Mouse (Mus musculus) heart, embryonic 16.5 days (tissue): ENCODE data around the gene Gm49711. TPM values are rescaled to one million over a fixed set of nuclear protein-coding genes. Genes with fewer than 3 reads are reported as not detected.
"Not testable (repeated sequence)": the region's sequence is repeated elsewhere in the genome, so short reads cannot be mapped to it uniquely, and the experiment has no call there.

Source experiments
- ATAC-seq: fragments of 200-750 bp; cut with Nextera tagmentation; replicated peaks from 2 replicates; pipeline ENCODE4 v1.8.0; 2017; ENCODE audit warnings: moderate number of reproducible peaks; ENCODE audit not compliant: insufficient read depth, low FRiP score; ENCODE audit errors: extremely low read depth
- H3K27ac ChIP-seq: fragments of 300-500 bp; sonication (generic); 2 replicates; pipeline ENCODE4 v1.5.1; 2014; ENCODE audit warnings: mild to moderate bottlenecking, low read length, control low read depth, moderate library complexity
- H3K27me3 ChIP-seq: fragments of 300-500 bp; sonication (generic); 2 replicates; pipeline ENCODE4 v1.6.1; 2014; ENCODE audit warnings: low read length, mixed read lengths; ENCODE audit not compliant: control insufficient read depth, insufficient read depth
- H3K36me3 ChIP-seq: fragments of 300-500 bp; sonication (generic); 2 replicates; pipeline ENCODE4 v1.6.1; 2014; ENCODE audit not compliant: control insufficient read depth, insufficient read depth
- H3K4me1 ChIP-seq: fragments of 300-500 bp; sonication (generic); 2 replicates; pipeline ENCODE4 v1.6.1; 2014; ENCODE audit warnings: low read length, mixed read lengths; ENCODE audit not compliant: control insufficient read depth, insufficient read depth
- H3K4me2 ChIP-seq: fragments of 300-500 bp; sonication (generic); 2 replicates; pipeline ENCODE4 v1.6.1; 2014; ENCODE audit warnings: low read depth, mild to moderate bottlenecking, control low read depth, low read length
- H3K4me3 ChIP-seq: fragments of 300-500 bp; sonication (generic); 2 replicates; pipeline ENCODE4 v1.5.1; 2014; ENCODE audit warnings: mild to moderate bottlenecking, control low read depth, low read length
- H3K9ac ChIP-seq: fragments of 300-500 bp; sonication (generic); 2 replicates; pipeline ENCODE4 v1.6.1; 2014; ENCODE audit warnings: low read length, control low read depth
- H3K9me3 ChIP-seq: fragments of 300-500 bp; sonication (generic); replicated peaks from 2 replicates; pipeline ENCODE4 v1.6.1; 2016; ENCODE audit warnings: low read length; ENCODE audit not compliant: control insufficient read depth
- WGBS: fragments of 180-500 bp; shearing (Covaris S2); extraction: QIAGEN DNeasy Blood & Tissue Kit; methylation state at CpG from one replicate; pipeline ENCODE4 v1.1.7; 2014; 5-methylcytosine and 5-hydroxymethylcytosine counted together
- polyA plus RNA-seq: library from polyadenylated mRNA; unstranded; fragments of >200 nt; fragmentation: Nextera tagmentation; extraction: Ambion mirVana; gene quantifications from 2 replicates; pipeline ENCODE4 v1.2.1, GENCODE M21; 2015

Gene Gm49711
- polyA plus RNA-seq, 1 experiment from 2014 or later = not detected

- not testable (repeated sequence) for H3K27ac ChIP-seq, H3K4me1 ChIP-seq, H3K36me3 ChIP-seq, H3K4me3 ChIP-seq, H3K4me2 ChIP-seq, H3K9ac ChIP-seq, H3K9me3 ChIP-seq, H3K27me3 ChIP-seq, ATAC-seq
- 80% methylated on average over 5 of the region's 5 CpGs for WGBS
Observed at GRCm38 (mm10) chr16:92210316-92210715, 152.2 kb downstream of the Gm49711 start.

GRCm38 (mm10) chr16:92213911-92214310 lies 155.8 kb downstream of the Gm49711 start:
- not testable (repeated sequence) for H3K36me3 ChIP-seq, H3K9me3 ChIP-seq, H3K27me3 ChIP-seq, H3K4me3 ChIP-seq, H3K27ac ChIP-seq, H3K4me1 ChIP-seq, ATAC-seq, H3K9ac ChIP-seq, H3K4me2 ChIP-seq
- 71% methylated on average over 1 of the region's 1 CpGs for WGBS

GRCm38 (mm10) chr16:92215599-92216390 lies 157.7 kb downstream of the Gm49711 start:
- no peaks in the 10 kb centered on the region for H3K27me3 ChIP-seq
- H3K4me1 ChIP-seq = no peaks in the 10 kb centered on the region
- H3K9me3 ChIP-seq = no peaks in the 10 kb centered on the region
- H3K9ac ChIP-seq = no peak overlapping the region
- H3K36me3 ChIP-seq = no peaks in the 10 kb centered on the region
- 59% methylated on average over 8 of the region's 8 CpGs for WGBS
- no peak overlapping the region for H3K4me3 ChIP-seq
- peak overlapping the region; percentile 28; the same call in 1 of the 2 replicates for H3K27ac ChIP-seq
- no peak for ATAC-seq
- no peak overlapping the region for H3K4me2 ChIP-seq

GRCm38 (mm10) chr16:92220754-92221153 lies 162.6 kb downstream of the Gm49711 start:
- Histone ChIP-seq H3K4me1 (no peaks in the 10 kb centered on the region), H3K9ac (no peak overlapping the region), H3K4me2 (no peak overlapping the region), H3K36me3 (no peaks in the 10 kb centered on the region), H3K27ac (no peak overlapping the region), H3K27me3 (no peaks in the 10 kb centered on the region), H3K9me3 (no peaks in the 10 kb centered on the region), H3K4me3 (no peak overlapping the region)
- 86% methylated on average over 11 of the region's 11 CpGs for WGBS
- ATAC-seq = no peak

GRCm38 (mm10) chr16:92228332-92228919 lies 170.3 kb downstream of the Gm49711 start:
- H3K4me2 ChIP-seq = no peak overlapping the region
- H3K4me3 ChIP-seq = no peak overlapping the region
- H3K4me1 ChIP-seq = no peaks in the 10 kb centered on the region
- no peak overlapping the region for H3K27ac ChIP-seq
- no peaks in the 10 kb centered on the region for H3K36me3 ChIP-seq
- ATAC-seq = no peak
- H3K9ac ChIP-seq = no peak overlapping the region
- no peaks in the 10 kb centered on the region for H3K27me3 ChIP-seq
- H3K9me3 ChIP-seq = no peaks in the 10 kb centered on the region
- 69% methylated on average over 7 of the region's 7 CpGs for WGBS

DNA sequence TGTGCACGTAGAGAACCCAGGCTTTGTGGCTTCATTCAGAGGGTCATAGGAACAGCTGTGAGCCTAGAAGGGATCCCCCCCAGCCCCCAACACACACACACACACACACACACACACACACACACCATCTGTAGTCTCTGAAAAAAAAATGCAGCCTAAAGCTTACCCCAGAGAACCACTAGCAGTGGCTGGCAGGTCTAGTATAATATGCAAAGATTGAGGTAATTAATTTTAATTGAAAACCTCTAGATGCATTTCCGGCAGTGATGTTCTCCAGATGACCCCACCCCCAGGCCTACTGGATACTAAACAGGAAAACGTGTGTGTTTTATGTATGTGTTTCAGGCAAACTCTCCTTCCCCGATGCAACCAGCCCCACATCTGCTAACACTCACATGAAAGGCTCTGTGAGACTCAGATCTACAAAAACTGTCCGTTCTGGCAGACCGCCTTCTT lies 172.4 kb downstream of the Gm49711 start:
- WGBS = 68% methylated on average over 6 of the region's 6 CpGs
- Histone ChIP-seq H3K9ac (no peak overlapping the region), H3K27me3 (no peaks in the 10 kb centered on the region), H3K27ac (no peak overlapping the region), H3K36me3 (no peaks in the 10 kb centered on the region), H3K4me3 (no peak overlapping the region), H3K4me1 (peaks cover 6% of the 10 kb centered on the region), H3K4me2 (no peak overlapping the region), H3K9me3 (no peaks in the 10 kb centered on the region)
- ATAC-seq = no peak

DNA sequence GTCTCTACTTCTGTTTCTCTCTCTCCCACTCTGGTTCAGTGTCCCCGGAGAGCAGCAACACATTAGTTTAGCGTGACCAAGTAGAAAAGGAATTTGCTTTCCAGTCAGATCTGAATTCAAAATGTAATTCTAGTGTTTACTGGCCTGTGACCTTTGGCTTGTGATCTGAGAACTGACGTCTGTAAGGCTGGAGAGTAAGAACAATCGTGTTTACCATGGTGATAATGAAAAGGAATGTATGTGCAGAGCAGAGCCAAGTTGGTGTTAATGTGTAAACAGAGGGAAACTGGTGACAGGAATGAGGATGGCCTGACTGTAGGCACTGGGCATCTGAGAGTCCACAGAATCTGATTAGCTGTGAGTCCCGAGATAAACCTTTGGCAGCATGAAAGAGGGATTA lies 176.4 kb downstream of the Gm49711 start:
- H3K4me3 ChIP-seq = no peak overlapping the region

DNA sequence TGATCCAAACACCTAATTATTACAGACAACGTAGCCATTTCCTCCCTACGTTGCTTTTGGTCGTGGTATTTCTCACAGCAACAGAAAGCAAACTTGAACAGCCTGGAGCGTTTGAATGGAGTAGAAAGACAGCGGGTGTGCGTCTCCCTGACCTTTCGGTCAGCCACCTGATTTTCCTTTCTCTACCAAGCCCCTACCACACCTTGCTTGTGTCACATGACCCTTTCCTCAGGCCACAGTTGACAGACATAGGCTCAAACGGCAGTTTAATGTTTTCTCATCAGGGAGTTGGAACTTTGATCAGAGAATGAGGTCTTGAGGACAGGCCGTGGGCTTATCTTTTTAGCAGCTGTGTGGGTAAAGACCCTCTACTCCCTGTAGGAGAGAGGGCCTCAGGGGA lies 177.1 kb downstream of the Gm49711 start:
- Histone ChIP-seq H3K36me3 (no peaks in the 10 kb centered on the region), H3K4me1 (peaks cover 6% of the 10 kb centered on the region), H3K9me3 (no peaks in the 10 kb centered on the region), H3K4me2 (no peak overlapping the region), H3K27me3 (no peaks in the 10 kb centered on the region), H3K27ac (no peak overlapping the region), H3K4me3 (no peak overlapping the region), H3K9ac (no peak overlapping the region)
- 50% methylated on average over 9 of the region's 9 CpGs for WGBS
- ATAC-seq = no peak

More for the DNA sequence above, 176.4 kb downstream of the Gm49711 start:
- Histone ChIP-seq H3K4me1 (peaks cover 6% of the 10 kb centered on the region), H3K4me2 (no peak overlapping the region), H3K27ac (no peak overlapping the region), H3K36me3 (no peaks in the 10 kb centered on the region), H3K27me3 (no peaks in the 10 kb centered on the region), H3K9me3 (no peaks in the 10 kb centered on the region), H3K9ac (no peak overlapping the region)
- 19% methylated on average over 5 of the region's 5 CpGs for WGBS
- ATAC-seq = no peak; the same call in 1 of the 2 replicates
